Mouse (Mus musculus): ENCODE measurements at regions not wholly inside any gene's neighbourhood (a gene's known extent, or its start where the extent isn't known, plus 50 kb on each side); places are given as distances from the start of the nearest gene placed in this dataset.

GRCm38 (mm10) chr3:54611431-54611990 is 81.1 kb upstream of the Supt20 start:
- DNase-seq, result no peak

DNA sequence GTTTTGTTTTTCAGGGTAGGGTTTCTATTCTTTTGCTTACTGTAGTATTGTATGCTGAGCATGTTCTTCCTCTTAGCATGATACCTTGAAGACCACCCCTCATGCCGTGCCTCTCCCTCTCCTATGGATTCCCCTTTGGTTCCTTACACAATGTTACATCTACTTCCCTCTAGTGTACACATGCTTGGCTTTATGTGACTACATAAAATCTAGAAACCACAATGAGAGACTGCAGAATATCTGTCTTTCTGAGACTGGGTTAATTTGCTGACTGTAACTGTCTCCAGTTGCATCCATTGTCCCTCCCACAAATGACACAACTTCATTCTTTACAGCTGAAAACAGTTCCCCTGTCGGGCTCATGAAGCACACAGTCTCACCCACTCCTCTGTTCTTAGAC is 78.8 kb upstream of the Supt20 start:
- no peak for DNase-seq

DNA sequence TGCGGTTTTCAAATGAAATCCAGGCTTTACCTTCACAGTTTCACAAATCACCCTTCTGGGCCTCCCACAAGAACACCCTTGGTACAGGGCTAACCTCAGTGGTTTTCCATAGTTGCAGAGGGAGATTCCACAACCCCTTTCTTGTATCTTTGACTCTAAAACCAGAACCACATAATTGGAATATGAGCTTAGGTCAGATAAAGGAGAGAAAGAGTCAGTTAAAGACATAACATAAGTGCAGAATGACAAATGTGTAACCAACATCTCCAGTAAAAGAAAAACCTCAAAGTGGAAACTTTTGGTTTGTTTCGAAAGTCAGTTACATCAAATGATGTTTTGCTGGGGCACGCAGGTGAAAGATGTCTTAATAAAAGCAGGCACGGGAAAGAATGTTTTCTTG is 75.3 kb upstream of the Supt20 start:
- DNase-seq, result no peak

DNA sequence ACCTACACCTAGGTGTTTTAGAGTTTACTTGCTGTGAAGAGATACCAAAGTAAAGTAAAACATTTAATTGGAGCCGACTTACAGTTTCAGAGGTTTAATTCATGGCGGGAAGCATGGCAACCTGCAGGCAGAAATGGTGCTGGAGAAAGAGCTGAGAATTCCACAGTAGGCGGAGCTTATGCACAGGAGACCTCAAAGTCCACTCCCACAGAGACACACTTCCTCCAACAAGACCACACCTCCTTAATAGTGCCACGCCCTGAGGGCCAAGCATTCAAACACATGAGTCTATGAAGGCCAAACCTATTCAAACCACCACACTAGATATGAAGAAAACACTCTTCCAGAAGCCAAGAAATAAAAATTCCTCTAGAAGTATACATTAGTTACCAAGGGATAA is 74.3 kb upstream of the Supt20 start:
- DNase-seq, result no peak

DNA sequence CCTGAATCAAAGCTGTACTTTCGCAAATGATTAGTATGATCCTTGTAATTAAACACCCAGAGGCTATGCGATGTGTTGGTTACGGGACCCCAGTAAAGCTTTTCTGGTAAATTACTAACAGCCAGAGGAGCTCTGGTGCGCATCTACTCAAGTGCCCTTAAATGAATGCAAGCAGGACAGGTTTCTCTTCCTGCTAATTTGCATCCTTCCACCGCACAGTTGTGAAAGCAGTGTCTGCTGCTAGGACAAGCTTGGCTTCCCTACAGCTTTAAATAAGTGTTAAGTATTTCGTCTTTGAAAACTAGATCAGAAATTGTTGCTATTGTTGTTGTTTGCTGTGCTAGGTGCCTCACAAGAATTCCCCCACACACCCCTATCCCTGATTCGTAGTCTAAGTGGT is 62.4 kb upstream of the Supt20 start:
- no peak for DNase-seq

GRCm38 (mm10) chr3:54632731-54633130 is 59.9 kb upstream of the Supt20 start:
- DNase-seq, result no peak

DNA sequence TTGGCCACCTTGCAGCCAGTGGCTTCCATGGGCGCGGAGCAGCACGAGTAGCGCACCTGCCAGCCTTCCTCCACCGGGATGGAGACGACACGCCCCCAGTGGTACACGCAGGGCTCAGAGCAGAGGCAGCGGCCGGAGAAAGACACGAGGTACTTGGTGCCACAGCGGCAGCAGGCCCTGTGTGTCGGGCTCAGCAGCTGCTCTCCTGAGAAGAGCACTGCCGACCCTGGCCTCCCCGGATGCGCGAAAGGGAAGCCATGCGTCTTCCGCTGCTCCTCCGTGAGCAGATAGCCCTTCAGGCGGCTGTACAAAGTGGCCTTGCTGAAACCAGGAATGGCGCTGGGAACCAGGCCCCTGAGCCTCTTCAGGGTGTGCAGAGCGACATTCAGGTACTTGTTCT is 59.2 kb upstream of the Supt20 start:
- no peak for DNase-seq

DNA sequence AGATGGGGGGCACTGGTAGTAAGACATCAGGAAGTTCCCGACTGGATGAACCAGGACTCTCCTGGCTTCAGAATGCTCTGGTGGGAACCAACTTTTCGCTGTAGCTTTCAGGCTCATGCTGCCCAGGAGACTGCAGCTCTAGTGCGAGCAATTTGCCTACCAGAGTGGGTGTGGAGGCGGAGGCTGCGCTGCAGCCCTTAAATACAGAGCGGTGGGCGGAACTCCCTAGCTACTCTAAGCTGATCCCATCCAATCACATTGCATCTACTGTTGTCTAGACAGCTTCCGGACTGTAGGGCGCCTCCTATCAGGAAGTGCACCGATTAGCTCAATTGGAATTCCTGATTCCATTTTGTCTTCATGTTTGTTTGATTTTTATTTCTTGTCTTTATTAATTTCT is 58.2 kb upstream of the Supt20 start:
- no peak for DNase-seq
